Mouse (Mus musculus) left cerebral cortex, adult 2 months (tissue): Measurements from ENCODE around the gene Tuba4a. TPM values are rescaled to one million over a fixed set of nuclear protein-coding genes. Genes with fewer than 3 reads are reported as not detected.
A peak's percentile ranks its signal among the peaks of the same experiment; 100 is the strongest.

Experiments used
- DNase-seq, 2 experiments: peaks; one replicate each; pipeline ENCODE4 v3.0.0; 2021 to 2022; ENCODE audit warnings: low spot score in 2 of 2, mixed read lengths in 1 of 2; ENCODE audit errors: extremely low spot score in 1 of 2
- H3K27ac ChIP-seq: fragments of 200-600 bp; 2 replicates; pipeline ENCODE4 v1.8.1; 2022
- H3K4me3 ChIP-seq: fragments of 200-600 bp; 2 replicates; pipeline ENCODE4 v1.8.1; 2022
- CTCF ChIP-seq: fragments of 200-600 bp; IDR thresholded peaks from 2 replicates; pipeline ENCODE4 v1.8.1; 2022; ENCODE audit warnings: antibody characterized with exemption, mild to moderate bottlenecking, moderate library complexity
- intact Hi-C: fragments of 180-260 bp; cut with DNase I; formaldehyde crosslinking; loops from one replicate; pipeline ENCODE4 v1.15.1; 2025
- total RNA-seq, 2 experiments: library from RNA; stranded (reverse); gene quantifications; 2 replicates each; pipeline ENCODE4 v1.2.3; 2021

The Tuba4a gene
- total RNA-seq, 2 experiments from 2014 or later: 594 to 616 TPM

DNA sequence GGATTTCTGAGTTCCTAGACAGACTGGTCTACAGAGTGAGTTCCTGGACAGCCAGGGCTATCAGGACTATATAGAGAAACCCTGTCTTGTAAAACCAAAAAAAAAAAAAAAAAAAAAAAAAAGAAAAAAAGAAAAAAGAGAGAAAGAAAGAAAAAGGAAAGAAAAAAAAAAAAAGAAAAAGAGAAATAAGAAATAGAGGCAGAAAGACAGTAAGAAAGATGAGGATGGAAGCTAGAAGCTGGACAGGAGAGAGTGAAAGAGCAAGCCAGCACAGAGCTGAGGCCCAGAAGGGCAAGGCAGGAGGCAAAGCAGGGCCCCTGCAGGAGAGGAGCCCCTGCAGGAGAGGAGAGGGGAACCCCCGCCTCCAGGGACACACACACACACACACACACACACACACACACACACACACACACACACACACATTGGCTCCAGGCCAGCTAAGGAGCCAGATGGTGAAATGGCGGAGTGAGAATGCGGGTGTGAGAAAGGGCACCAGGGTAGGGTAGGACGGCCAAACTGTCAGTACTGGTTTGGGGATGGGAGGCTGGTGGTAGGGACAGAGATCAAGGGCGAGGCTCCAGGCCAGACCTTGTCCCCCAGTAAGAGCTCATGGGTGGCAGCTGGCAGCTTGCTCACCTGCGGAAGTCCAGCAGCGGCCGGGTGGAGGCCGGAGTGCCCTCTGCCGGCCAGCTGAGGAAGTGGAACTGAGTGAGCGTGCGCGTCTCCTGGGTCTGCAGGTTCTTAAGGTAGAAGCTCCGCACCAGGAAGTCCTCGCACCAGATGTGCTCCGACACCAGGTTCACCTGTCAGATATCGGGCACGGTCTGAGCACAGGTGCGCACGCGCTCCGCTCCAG, 31.7 kb upstream of the Tuba4a start:
- DNase-seq: peak; percentile 76
- intact Hi-C loops: loop anchor here (5.0 kb wide), 2 partner anchors 34 to 69 kb away; partner anchors contain the start of genes Abcb6 and Tuba4a
- TF ChIP-seq CTCF: peak; percentile 89
- Histone ChIP-seq H3K4me3 (no peak overlapping the region), H3K27ac (peak overlapping the region; percentile 61)

DNA sequence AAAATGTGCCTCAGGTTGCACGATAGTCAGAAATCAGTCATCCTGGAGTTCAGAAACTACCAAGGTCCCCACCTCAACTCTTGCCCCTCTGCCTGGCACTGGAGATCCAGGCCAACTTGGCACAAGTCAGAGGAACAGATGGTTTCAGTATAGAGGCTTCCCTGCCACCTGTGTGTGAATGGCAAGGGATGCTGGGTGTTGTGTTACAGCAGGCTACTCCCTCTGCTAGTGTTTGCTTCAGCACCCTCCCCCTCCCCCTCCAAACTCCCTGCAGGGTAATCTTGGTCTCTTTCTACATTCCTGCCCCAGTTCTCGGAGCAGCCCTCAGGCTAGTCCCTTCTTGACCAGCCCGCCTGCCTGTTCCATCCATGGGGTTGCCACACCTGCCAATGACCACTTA, 30.8 kb upstream of the Tuba4a start:
- no peak overlapping the region for H3K27ac ChIP-seq
- intact Hi-C loops: loop anchor here (5.0 kb wide), 2 partner anchors 33 to 68 kb away; partner anchors contain the start of genes Abcb6 and Tuba4a
- TF ChIP-seq CTCF: no peak
- no peak for DNase-seq
- no peak overlapping the region for H3K4me3 ChIP-seq

DNA sequence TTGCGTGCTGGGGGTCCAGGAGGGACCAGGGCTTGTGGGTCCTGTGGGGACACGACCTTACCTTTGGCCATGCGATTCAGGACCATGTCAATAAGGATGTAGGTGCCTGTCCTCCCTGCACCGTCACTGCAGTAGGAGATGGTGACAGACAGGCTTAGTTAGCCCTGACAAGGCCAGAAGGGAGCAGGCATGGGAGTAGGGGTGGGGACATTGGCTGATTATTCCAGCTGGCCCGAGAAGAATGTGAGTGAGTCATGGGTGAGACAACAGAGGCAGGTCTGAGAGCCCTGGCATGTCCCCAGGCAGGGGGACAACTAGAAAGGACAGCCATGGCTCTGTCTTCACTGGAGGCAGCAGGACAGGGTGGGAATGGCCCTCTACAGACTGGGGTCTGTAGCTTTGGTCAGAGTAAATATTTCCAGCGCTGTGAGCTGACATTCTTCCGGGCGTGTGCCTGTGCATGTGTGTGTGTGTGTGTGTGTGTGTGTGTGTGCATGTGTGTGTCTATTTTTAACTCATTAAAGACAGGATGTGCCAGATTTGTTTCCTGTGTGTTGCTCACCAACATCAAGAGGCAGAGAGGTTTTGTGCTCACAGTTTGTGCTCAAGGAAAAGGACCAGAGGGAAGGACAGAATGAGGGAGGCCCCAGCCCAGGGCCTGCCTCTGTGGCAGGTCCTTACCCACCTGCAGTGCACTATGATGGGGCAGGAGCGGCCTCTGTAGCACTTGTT, 28.5 kb upstream of the Tuba4a start:
- DNase-seq: no peak
- intact Hi-C loops: no loop called here
- Histone ChIP-seq H3K27ac (peak overlapping the region; percentile 55), H3K4me3 (no peak overlapping the region)
- TF ChIP-seq CTCF: no peak

DNA sequence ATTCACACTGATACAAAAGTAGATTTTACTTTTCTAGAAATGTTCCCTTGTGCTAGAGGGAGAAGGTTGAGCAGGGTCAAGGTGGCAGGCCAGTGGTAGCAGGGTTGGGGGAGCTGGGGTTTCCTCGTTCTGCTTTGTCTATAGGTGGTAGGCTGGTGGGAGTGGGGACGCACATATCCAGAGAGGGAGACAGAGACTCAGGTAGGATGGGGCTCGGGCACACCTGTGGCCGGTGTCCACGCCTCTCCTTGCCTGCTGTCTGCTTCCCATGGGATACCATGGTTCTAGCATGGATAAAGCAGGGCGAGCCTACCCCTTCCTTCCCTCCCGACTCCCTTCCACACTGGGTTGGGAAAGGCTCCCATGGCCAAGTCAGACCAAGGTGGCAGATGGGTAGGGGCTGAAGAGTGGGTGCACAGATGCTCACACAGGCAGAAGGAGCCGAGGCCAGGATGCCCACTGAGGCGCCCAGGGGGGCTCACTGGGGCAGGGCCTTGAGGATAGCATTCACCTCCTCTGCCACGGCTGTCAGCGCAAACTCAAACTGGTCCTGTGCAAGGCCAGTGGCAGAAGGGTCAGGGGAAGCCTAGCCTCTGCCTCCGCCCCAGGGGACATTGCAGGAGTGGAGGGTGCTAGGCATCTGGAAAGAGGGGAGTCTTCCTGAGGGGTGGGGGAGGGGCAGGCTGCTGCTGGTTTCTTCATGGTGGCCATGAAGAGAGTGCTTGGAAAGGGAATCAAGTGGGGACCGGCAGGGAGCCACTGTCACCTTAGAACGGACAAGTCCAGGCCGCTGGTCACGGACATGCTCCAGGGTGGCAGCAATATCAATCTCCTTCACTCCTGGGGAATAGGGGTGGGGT, 27.6 kb upstream of the Tuba4a start:
- H3K4me3 ChIP-seq: no peak overlapping the region
- H3K27ac ChIP-seq: peak overlapping the region; percentile 48; the same call in 1 of the 2 replicates
- no peak for TF ChIP-seq CTCF
- intact Hi-C loops: no loop called here
- no peak for DNase-seq

GRCm38 (mm10) chr1:75244836-75245235, 25.2 kb upstream of the Tuba4a start:
- H3K27ac ChIP-seq: peak overlapping the region; percentile 87
- intact Hi-C loops: no loop called here
- no peak for TF ChIP-seq CTCF
- DNase-seq: no peak
- no peak overlapping the region for H3K4me3 ChIP-seq

DNA sequence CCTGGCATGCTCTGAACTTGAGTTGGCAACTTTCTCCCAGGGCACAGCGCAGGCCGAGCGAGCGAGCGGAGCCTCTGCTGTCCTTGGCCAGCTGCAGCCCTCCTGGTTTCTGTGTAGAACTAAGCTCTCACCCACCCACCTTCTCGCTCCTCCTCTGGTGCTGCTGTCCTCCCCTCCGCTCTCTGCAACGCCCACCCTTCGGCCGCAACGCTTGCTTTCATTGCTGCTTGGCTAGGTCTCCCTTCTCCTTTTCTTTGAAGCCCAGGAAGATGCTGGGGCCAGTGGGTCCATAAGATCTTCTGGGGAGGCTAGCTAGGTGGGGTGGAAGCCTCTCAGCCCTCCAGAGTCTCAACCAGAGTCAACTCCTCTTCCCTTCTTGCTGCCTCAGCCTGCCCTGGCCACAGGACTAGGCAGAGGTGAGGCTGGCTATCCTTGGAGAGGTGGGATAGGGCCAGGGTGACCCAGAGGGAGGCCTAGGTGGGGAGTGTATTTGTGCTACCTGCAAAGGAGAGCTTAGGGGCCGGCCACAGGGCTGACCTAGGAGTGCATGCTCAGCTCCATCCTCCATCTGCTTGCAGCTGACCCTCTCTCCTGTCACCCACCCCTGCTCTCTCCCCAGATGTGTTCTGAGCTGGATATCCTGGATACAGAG, 24.6 kb upstream of the Tuba4a start:
- H3K4me3 ChIP-seq: no peak overlapping the region
- no peak for TF ChIP-seq CTCF
- DNase-seq: no peak
- intact Hi-C loops: no loop called here
- H3K27ac ChIP-seq: peak overlapping the region; percentile 87

DNA sequence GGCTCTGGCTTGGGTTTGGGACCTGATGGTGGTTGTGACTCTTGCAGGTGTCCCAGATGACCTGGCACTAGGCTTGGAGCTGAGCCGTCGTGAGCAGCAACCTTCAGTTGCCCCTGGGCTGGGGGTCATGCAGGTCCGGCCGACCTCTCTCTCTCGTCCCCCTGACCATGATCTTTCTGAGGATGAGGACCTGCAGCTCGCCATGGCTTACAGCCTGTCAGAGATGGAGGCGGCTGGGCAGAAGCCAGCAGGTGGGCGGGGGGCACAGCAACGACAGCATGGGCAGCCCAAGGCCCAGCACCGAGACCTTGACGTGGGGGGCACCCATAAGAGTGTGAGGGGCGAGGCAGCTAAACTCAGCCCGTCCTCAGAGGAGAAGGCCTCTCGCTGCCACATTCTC, 23.7 kb upstream of the Tuba4a start:
- intact Hi-C loops: no loop called here
- peak overlapping the region; percentile 87; the same call in 1 of the 2 replicates for H3K27ac ChIP-seq
- no peak for DNase-seq
- H3K4me3 ChIP-seq: no peak overlapping the region
- no peak for TF ChIP-seq CTCF

GRCm38 (mm10) chr1:75239591-75239990, 19.9 kb upstream of the Tuba4a start:
- Histone ChIP-seq H3K27ac (peak overlapping the region; percentile 77), H3K4me3 (no peak overlapping the region)
- no peak for DNase-seq
- intact Hi-C loops: no loop called here
- no peak for TF ChIP-seq CTCF

GRCm38 (mm10) chr1:75236117-75237050, 16.7 kb upstream of the Tuba4a start, which contains the start of gene Dnajb2:
Dnajb2 (plus strand) TSS chr1:75236406.
- Histone ChIP-seq H3K4me3 (peak within 1 kb of the TSS; percentile 59), H3K27ac (peak within 1 kb of the TSS; percentile 100)
- TF ChIP-seq CTCF: no peak
- intact Hi-C loops: loop anchor here (1.0 kb wide), 1 partner anchor 17 kb away; the partner anchor contains the start of gene Tuba4a
- peak; percentile 87 to 88 for DNase-seq

GRCm38 (mm10) chr1:75234606-75235005, 14.9 kb upstream of the Tuba4a start:
- DNase-seq: peak; percentile 67 to 70
- intact Hi-C loops: no loop called here
- TF ChIP-seq CTCF: peak; percentile 80
- Histone ChIP-seq H3K27ac (peak overlapping the region; percentile 16; the same call in 1 of the 2 replicates), H3K4me3 (no peak overlapping the region)
